Mouse (Mus musculus) heart, embryonic 11.5 days (tissue): ENCODE data around the gene Cdc42se2. TPM values are rescaled to one million over a fixed set of nuclear protein-coding genes. Genes with fewer than 3 reads are reported as not detected.

Experiments
- ATAC-seq: fragments of 200-750 bp; cut with Nextera tagmentation; replicated peaks from 2 replicates; pipeline ENCODE4 v1.8.0; 2017; ENCODE audit warnings: moderate library complexity; ENCODE audit not compliant: insufficient number of reproducible peaks, low FRiP score, low TSS enrichment
- H3K27ac ChIP-seq: fragments of 300-500 bp; sonication (generic); 2 replicates; pipeline ENCODE4 v1.5.1; 2014; ENCODE audit warnings: mild to moderate bottlenecking, low read depth, low read length
- H3K27me3 ChIP-seq: fragments of 300-500 bp; sonication (generic); 2 replicates; pipeline ENCODE4 v1.6.1; 2014; ENCODE audit warnings: mild to moderate bottlenecking, low read length, mixed read lengths; ENCODE audit not compliant: control insufficient read depth, insufficient read depth
- H3K36me3 ChIP-seq: fragments of 300-500 bp; sonication (generic); 2 replicates; pipeline ENCODE4 v1.6.1; 2014; ENCODE audit warnings: mild to moderate bottlenecking, low read length, moderate library complexity, mixed read lengths; ENCODE audit not compliant: control insufficient read depth, insufficient read depth
- H3K4me1 ChIP-seq: fragments of 300-500 bp; sonication (generic); 2 replicates; pipeline ENCODE4 v1.6.1; 2014; ENCODE audit warnings: low read length; ENCODE audit not compliant: control insufficient read depth, insufficient read depth
- H3K4me2 ChIP-seq: fragments of 300-500 bp; sonication (generic); 2 replicates; pipeline ENCODE4 v1.6.1; 2014; ENCODE audit warnings: mild to moderate bottlenecking, moderate library complexity
- H3K4me3 ChIP-seq: fragments of 300-500 bp; sonication (generic); 2 replicates; pipeline ENCODE4 v1.5.1; 2014; ENCODE audit warnings: low read depth, low read length
- H3K9ac ChIP-seq: fragments of 300-500 bp; sonication (generic); 2 replicates; pipeline ENCODE4 v1.6.1; 2014; ENCODE audit warnings: mild to moderate bottlenecking, low read depth, low read length, moderate library complexity
- H3K9me3 ChIP-seq: fragments of 300-500 bp; sonication (generic); replicated peaks from 2 replicates; pipeline ENCODE4 v1.6.1; 2016; ENCODE audit warnings: low read length; ENCODE audit not compliant: control insufficient read depth
- WGBS: fragments of 180-500 bp; shearing (Covaris S2); extraction: QIAGEN DNeasy Blood & Tissue Kit; methylation state at CpG from one replicate; pipeline ENCODE4 v1.1.7; 2014; ENCODE audit not compliant: insufficient replicate concordance; 5-methylcytosine and 5-hydroxymethylcytosine counted together
- polyA plus RNA-seq: library from polyadenylated mRNA; unstranded; fragments of >200 nt; fragmentation: Nextera tagmentation; extraction: Ambion mirVana; gene quantifications from 2 replicates; pipeline ENCODE4 v1.2.1, GENCODE M21; 2014

Cdc42se2 gene
- polyA plus RNA-seq, 1 experiment from 2014 or later, result 65.6 TPM

DNA sequence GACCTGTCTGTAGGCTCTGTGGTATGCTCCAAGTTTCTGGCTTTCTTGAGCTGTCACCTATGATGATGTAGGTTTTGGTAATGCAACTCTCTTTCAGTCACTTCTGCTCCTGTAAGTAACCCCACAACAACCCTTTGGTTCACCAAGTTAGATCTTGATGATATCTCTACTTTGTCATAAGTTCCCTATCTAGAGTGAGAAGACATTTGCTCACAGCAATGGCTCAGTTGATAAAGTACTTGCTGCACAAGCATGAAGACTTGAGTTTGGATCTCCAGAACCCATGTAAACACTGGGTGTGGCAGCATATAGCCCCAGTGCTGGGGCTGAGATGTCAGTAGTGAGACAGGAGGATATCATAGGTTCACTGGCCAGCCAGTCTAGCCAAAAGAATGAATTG lies 28.2 kb upstream of the Cdc42se2 start:
- Histone ChIP-seq H3K4me2 (no peak overlapping the region), H3K9me3 (no peaks in the 10 kb centered on the region), H3K27ac (no peak overlapping the region), H3K4me1 (no peaks in the 10 kb centered on the region), H3K9ac (no peak overlapping the region), H3K4me3 (no peak overlapping the region), H3K36me3 (no peaks in the 10 kb centered on the region), H3K27me3 (no peaks in the 10 kb centered on the region)
- ATAC-seq, result no peak

- Histone ChIP-seq H3K9ac (no peak overlapping the region), H3K36me3 (no peaks in the 10 kb centered on the region), H3K4me1 (no peaks in the 10 kb centered on the region), H3K4me3 (no peak overlapping the region), H3K9me3 (no peaks in the 10 kb centered on the region), H3K4me2 (no peak overlapping the region), H3K27ac (no peak overlapping the region), H3K27me3 (no peaks in the 10 kb centered on the region)
- 73% methylated on average over 8 of the region's 8 CpGs for WGBS
- ATAC-seq, result no peak
These were observed 25.5 kb upstream of the Cdc42se2 start for GRCm38 (mm10) chr11:54812812-54813516.

GRCm38 (mm10) chr11:54812314-54812713 lies 24.8 kb upstream of the Cdc42se2 start:
- no peak for ATAC-seq
- Histone ChIP-seq H3K36me3 (no peaks in the 10 kb centered on the region), H3K4me1 (no peaks in the 10 kb centered on the region), H3K27me3 (no peaks in the 10 kb centered on the region), H3K9me3 (no peaks in the 10 kb centered on the region), H3K4me3 (no peak overlapping the region), H3K9ac (no peak overlapping the region), H3K4me2 (no peak overlapping the region), H3K27ac (no peak overlapping the region)
- WGBS, result 67% methylated on average over 4 of the region's 4 CpGs

GRCm38 (mm10) chr11:54811054-54811453 lies 23.6 kb upstream of the Cdc42se2 start:
- H3K9ac ChIP-seq, result no peak overlapping the region
- 70% methylated on average over 3 of the region's 3 CpGs for WGBS
- ATAC-seq, result no peak
- H3K9me3 ChIP-seq, result no peaks in the 10 kb centered on the region
- H3K4me1 ChIP-seq, result no peaks in the 10 kb centered on the region
- no peaks in the 10 kb centered on the region for H3K36me3 ChIP-seq
- H3K27ac ChIP-seq, result no peak overlapping the region
- no peak overlapping the region for H3K4me3 ChIP-seq
- H3K27me3 ChIP-seq, result no peaks in the 10 kb centered on the region
- no peak overlapping the region for H3K4me2 ChIP-seq

DNA sequence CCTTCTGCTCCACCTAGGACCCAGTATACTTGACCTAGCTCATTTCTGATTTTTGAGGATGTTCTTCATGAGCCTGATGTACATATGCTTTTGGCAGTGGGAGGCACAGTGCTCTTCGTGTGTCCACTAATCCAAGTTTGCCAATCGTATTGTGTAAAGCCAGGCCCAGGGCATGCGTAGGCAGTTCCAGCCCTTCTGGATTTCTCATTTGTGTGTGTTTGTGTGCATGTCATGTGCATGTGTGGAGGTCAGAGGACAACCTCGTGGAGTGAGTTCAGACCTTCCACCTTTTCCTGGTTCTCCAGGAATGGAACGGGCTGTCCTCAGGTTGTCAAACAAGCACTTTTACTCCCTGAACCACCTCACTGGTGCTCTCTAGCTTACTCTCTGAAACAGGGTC lies 22.1 kb upstream of the Cdc42se2 start:
- Histone ChIP-seq H3K4me1 (no peaks in the 10 kb centered on the region), H3K4me2 (no peak overlapping the region), H3K4me3 (no peak overlapping the region), H3K27ac (no peak overlapping the region), H3K27me3 (no peaks in the 10 kb centered on the region), H3K36me3 (no peaks in the 10 kb centered on the region), H3K9me3 (no peaks in the 10 kb centered on the region), H3K9ac (no peak overlapping the region)
- 84% methylated on average over 5 of the region's 5 CpGs for WGBS
- no peak for ATAC-seq

DNA sequence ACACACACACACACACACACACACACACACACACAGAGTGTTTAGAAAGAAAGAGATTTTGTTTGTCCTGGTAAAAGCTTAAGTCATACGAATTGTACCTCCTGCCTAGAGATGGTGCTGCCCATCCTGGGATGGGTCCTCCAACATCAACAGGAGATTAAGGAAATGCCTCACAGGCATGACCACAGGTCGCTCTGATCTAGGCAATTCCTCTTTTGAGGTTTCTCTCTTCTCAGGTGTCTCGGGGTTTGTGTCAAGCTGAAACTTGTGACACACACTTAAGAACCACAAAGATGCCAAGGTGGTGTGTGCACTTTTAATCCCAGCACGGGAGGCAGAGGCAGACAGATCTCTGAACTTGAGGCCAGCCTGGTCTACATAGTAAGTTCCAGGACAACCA lies 20.7 kb upstream of the Cdc42se2 start:
- Histone ChIP-seq H3K9me3 (no peaks in the 10 kb centered on the region), H3K36me3 (no peaks in the 10 kb centered on the region), H3K4me1 (no peaks in the 10 kb centered on the region), H3K27me3 (no peaks in the 10 kb centered on the region), H3K9ac (no peak overlapping the region), H3K4me2 (no peak overlapping the region), H3K4me3 (no peak overlapping the region), H3K27ac (no peak overlapping the region)
- WGBS, result 74% methylated on average over 4 of the region's 4 CpGs
- no peak for ATAC-seq

DNA sequence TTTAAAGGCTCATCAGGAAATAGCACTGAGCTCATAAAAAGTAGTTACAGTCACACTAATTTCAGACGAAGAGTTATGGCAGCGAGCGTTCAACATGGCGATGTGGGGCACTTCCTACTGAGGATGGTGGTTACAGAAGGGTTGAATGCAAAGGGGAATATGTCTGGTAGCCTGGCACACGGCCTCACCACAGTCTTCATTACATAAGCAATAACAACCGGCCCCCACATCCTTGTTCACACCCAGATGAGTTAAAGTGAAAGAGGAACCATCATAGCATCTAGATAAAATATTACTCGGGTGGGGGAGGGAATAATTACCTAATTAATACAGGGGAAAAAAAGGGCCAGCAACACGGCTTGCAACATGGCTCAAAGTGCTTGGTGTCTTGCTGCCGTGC lies 20.2 kb upstream of the Cdc42se2 start:
- H3K4me3 ChIP-seq, result no peak overlapping the region

GRCm38 (mm10) chr11:54806891-54807290 lies 19.4 kb upstream of the Cdc42se2 start:
- no peak for ATAC-seq
- no peaks in the 10 kb centered on the region for H3K4me1 ChIP-seq
- no peak overlapping the region for H3K4me3 ChIP-seq
- no peak overlapping the region for H3K9ac ChIP-seq
- H3K27me3 ChIP-seq, result no peaks in the 10 kb centered on the region
- WGBS, result 78% methylated on average over 28 of the region's 28 CpGs
- H3K9me3 ChIP-seq, result no peaks in the 10 kb centered on the region
- no peak overlapping the region for H3K27ac ChIP-seq
- H3K36me3 ChIP-seq, result no peaks in the 10 kb centered on the region
- H3K4me2 ChIP-seq, result no peak overlapping the region

More for the DNA sequence above, 20.2 kb upstream of the Cdc42se2 start:
- no peaks in the 10 kb centered on the region for H3K27me3 ChIP-seq
- no peak overlapping the region for H3K4me2 ChIP-seq
- H3K9ac ChIP-seq, result no peak overlapping the region
- no peaks in the 10 kb centered on the region for H3K4me1 ChIP-seq
- ATAC-seq, result no peak
- 79% methylated on average over 9 of the region's 9 CpGs for WGBS
- H3K36me3 ChIP-seq, result no peaks in the 10 kb centered on the region
- H3K9me3 ChIP-seq, result no peaks in the 10 kb centered on the region
- no peak overlapping the region for H3K27ac ChIP-seq

DNA sequence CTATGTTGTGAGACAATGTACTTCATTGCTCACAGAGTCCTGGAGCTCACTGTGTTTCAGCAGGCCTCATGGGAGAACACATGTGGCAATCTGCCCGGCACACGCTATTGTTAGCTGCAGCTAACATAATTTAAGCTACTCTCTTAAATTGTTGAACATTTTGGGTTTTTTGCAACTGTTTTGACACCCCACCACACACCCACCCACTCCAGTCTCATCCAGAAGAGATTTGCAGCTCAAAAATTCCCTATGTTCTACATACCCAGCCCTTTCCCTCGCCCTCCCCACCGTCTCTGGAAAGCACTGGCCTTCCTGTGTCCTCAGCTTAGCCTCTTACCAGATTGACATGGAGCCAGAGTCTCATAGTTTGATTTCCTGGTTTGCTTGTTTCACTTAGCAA lies 17.7 kb upstream of the Cdc42se2 start:
- 92% methylated on average over 4 of the region's 4 CpGs for WGBS
- ATAC-seq, result no peak

More for the DNA sequence above, 17.7 kb upstream of the Cdc42se2 start:
- no peaks in the 10 kb centered on the region for H3K36me3 ChIP-seq
- H3K9me3 ChIP-seq, result no peaks in the 10 kb centered on the region
- no peak overlapping the region for H3K9ac ChIP-seq
- H3K4me2 ChIP-seq, result no peak overlapping the region
- no peak overlapping the region for H3K4me3 ChIP-seq
- no peaks in the 10 kb centered on the region for H3K4me1 ChIP-seq
- no peak overlapping the region for H3K27ac ChIP-seq
- H3K27me3 ChIP-seq, result no peaks in the 10 kb centered on the region
